Mouse (Mus musculus) G1E (cell line): Measurements from ENCODE around the gene Acr. TPM values are rescaled to one million over a fixed set of nuclear protein-coding genes. Genes with fewer than 3 reads are reported as not detected.

Experiments
- ATAC-seq: 2 replicates; pipeline ENCODE4 v1.8.0; 2016; ENCODE audit warnings: mild to moderate bottlenecking; ENCODE audit not compliant: insufficient number of reproducible peaks, poor library complexity, low FRiP score, severe bottlenecking; ENCODE audit errors: extremely low read depth
- DNase-seq: peaks from one replicate; pipeline ENCODE4 v3.0.0; 2012; ENCODE audit warnings: low spot score
- H3K27me3 ChIP-seq: 2 replicates; pipeline ENCODE4 v1.6.1; 2012; ENCODE audit warnings: mild to moderate bottlenecking, low read length, inconsistent platforms; ENCODE audit not compliant: insufficient read depth
- H3K36me3 ChIP-seq: replicated peaks from 2 replicates; pipeline ENCODE3; 2012; ENCODE audit warnings: mild to moderate bottlenecking, inconsistent platforms
- H3K4me1 ChIP-seq: 2 replicates; pipeline ENCODE4 v1.6.1; 2012; ENCODE audit warnings: low read depth, low read length, inconsistent platforms, mixed read lengths; ENCODE audit not compliant: insufficient read depth
- H3K4me3 ChIP-seq: 2 replicates; pipeline ENCODE4 v1.5.1; 2012; ENCODE audit warnings: low read depth, mild to moderate bottlenecking, inconsistent platforms, low read length, moderate library complexity, mixed read lengths
- H3K9me3 ChIP-seq: replicated peaks from 2 replicates; pipeline ENCODE4 v1.6.1; 2012; ENCODE audit warnings: inconsistent platforms
- CTCF ChIP-seq: IDR thresholded peaks from 2 replicates; pipeline ENCODE4 v1.5.1; 2012; ENCODE audit warnings: low read depth, low read length, inconsistent platforms, mixed read lengths
- GATA1 ChIP-seq: IDR thresholded peaks from 2 replicates; pipeline ENCODE4 v1.6.1; 2012; ENCODE audit warnings: borderline replicate concordance, low read length, inconsistent platforms, mixed read lengths
- GATA2 ChIP-seq: IDR thresholded peaks from 2 replicates; pipeline ENCODE4 v1.6.1; 2012; ENCODE audit warnings: low read depth, low read length, inconsistent platforms, borderline replicate concordance
- POLR2AphosphoS5 ChIP-seq: IDR thresholded peaks from 2 replicates; pipeline ENCODE4 v1.6.1; 2012; ENCODE audit warnings: low read depth, low read length, inconsistent platforms; ENCODE audit not compliant: insufficient replicate concordance
- TAL1 ChIP-seq: conservative IDR thresholded peaks from 2 replicates; pipeline ENCODE4 v1.6.1; 2012; ENCODE audit warnings: low read depth, low read length, inconsistent platforms, mixed read lengths
- polyA plus RNA-seq: library from polyadenylated mRNA; stranded (reverse); fragments of >175 nt; gene quantifications from 2 replicates; pipeline ENCODE4 v1.2.3, GENCODE M21; 2012
- total RNA-seq, 2 experiments: library from RNA; stranded (forward) in 1 of 2; stranded (reverse) in 1 of 2; fragments of 200-1000 nt in 1 of 2; fragments of >200 nt in 1 of 2; fragmentation: Nextera tagmentation in 1 of 2; gene quantifications; 2 replicates each; pipeline ENCODE4 v1.2.3; 2014 to 2017

The Acr gene
- total and polyA plus RNA-seq, 3 experiments = not detected

DNA sequence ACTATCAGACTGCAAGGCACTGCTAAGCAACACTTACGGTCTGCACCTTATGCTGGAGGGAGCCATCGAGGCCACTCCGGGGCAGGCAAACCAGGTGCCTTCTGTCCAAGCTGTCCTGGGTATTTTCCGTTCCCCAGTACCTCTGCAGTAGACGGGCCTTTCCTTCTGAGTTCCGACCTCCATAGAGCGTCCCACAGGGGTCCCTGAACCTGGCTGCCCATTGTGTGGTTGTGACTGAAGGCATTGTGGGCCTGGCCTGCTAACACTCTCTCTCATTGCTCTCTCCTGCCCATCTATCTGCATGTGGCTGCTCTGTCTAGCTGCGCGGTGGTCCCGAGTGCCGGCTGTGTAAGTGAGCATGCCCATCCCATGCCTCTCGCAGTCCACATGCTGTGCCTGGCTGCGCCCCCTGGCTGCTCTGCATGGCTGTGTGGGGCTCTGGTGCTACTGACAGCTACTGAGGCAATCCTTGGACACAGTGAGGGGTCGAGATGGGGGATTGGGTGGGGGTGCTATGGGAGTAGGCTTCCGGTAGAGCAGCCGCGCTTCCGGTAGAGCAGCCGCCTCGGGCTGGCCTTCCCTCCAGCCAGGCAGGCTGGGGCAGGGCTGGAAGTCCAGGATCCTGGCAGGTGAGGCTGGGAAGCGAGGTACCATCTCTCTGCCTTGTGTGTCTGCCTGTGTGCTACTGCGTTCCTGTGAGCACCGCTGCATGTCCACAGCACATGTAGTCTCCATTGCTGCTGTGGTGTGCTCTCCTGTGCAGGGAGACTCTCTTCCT lies 11.5 kb upstream of the Acr start:
- peaks cover 48% of the 10 kb centered on the region for H3K9me3 ChIP-seq
- H3K4me3 ChIP-seq = no peak overlapping the region
- no peaks in the 10 kb centered on the region; the same call in 1 of the 2 replicates for H3K4me1 ChIP-seq
- TF ChIP-seq GATA2 (no peak), TAL1 (no peak), GATA1 (no peak), POLR2AphosphoS5 (no peak), CTCF (no peak)
- H3K36me3 ChIP-seq = no peaks in the 10 kb centered on the region
- no peak for DNase-seq
- ATAC-seq = no peak
- peaks cover 3% of the 10 kb centered on the region; the same call in 1 of the 2 replicates for H3K27me3 ChIP-seq

DNA sequence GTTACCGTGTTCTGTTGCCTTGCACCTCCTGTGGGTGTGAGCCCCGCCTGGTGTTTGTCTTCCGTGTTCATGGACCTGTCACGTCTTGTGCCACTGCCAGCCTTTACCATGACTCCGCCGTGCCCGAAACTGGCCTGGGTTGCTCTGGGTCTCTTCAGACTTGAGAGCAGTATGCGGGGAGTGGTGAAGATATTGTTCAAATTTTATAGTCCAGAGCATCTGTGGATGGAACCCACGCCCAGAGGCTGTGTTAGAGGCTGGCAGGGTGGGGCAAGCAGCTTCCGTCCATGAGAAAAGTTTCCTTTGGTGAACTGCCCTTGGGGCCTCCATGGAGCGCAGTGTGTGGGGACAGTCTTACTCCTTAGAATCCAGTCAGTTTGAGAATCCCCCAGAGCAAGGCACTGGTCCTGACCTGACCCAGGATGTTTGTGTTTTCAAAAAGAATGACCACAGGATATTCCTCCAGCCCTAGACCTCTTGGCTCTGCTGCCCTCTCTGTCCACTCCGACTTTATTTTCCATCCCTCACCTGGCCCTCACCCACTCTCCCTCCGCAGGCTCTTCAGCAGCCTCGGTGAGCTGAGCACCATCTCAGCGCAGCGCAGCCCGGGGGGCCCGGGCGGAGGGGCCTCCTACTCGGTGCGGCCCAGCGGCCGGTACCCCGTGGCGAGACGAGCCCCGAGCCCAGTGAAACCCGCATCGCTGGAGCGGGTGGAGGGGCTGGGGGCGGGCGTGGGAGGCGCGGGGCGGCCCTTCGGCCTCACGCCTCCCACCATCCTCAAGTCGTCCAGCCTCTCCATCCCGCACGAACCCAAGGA lies 10.7 kb upstream of the Acr start:
- TF ChIP-seq TAL1 = no peak
- TF ChIP-seq POLR2AphosphoS5 = no peak
- TF ChIP-seq GATA1 = no peak
- TF ChIP-seq CTCF = no peak
- no peak for TF ChIP-seq GATA2
- Histone ChIP-seq H3K4me1 (no peaks in the 10 kb centered on the region; the same call in 1 of the 2 replicates), H3K36me3 (no peaks in the 10 kb centered on the region), H3K9me3 (peaks cover 48% of the 10 kb centered on the region), H3K4me3 (no peak overlapping the region), H3K27me3 (peaks cover 3% of the 10 kb centered on the region; the same call in 1 of the 2 replicates)
- DNase-seq = no peak
- no peak for ATAC-seq

- no peak for ATAC-seq
- DNase-seq = no peak
- H3K4me3 ChIP-seq = no peak overlapping the region; the same call in 1 of the 2 replicates
- no peaks in the 10 kb centered on the region for H3K36me3 ChIP-seq
- peaks cover 3% of the 10 kb centered on the region; the same call in 1 of the 2 replicates for H3K27me3 ChIP-seq
- H3K9me3 ChIP-seq = peaks cover 48% of the 10 kb centered on the region
- TF ChIP-seq CTCF (no peak), GATA2 (no peak), TAL1 (no peak), POLR2AphosphoS5 (no peak), GATA1 (no peak)
- no peaks in the 10 kb centered on the region; the same call in 1 of the 2 replicates for H3K4me1 ChIP-seq
Observed at GRCm38 (mm10) chr15:89557996-89558390, 10.1 kb upstream of the Acr start.

DNA sequence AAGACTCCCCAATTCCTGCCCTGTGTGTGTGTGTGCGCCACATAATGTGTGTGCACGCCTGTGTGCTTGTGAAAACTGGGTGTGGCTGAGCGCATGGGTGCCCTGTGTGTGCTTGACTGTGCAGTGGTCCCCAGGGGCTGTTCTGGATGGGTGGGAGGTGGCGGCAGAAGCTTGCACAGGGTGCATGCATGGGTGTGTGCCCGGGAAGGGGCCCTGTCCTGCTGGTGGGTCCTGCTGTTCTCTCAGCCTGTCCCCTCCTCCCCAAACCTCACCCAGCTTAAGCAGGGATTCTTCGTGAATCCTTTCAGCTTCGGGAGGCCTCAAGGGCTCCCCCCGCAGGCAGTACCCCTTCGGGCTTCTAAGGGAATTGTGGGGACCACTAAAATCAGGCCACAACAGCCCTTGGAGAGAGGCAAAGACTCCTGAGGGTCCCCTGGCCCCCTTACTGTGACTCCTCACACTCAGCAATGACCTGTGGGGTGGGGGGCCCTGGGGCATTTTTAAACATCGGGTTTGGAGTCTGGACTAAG lies 8.9 kb upstream of the Acr start:
- Histone ChIP-seq H3K4me3 (no peak overlapping the region), H3K36me3 (no peaks in the 10 kb centered on the region), H3K9me3 (peaks cover 44% of the 10 kb centered on the region), H3K4me1 (no peaks in the 10 kb centered on the region; the same call in 1 of the 2 replicates), H3K27me3 (peaks cover 3% of the 10 kb centered on the region; the same call in 1 of the 2 replicates)
- ATAC-seq (no peak), DNase-seq (no peak)
- TF ChIP-seq GATA2 (no peak), TAL1 (no peak), POLR2AphosphoS5 (no peak), GATA1 (no peak), CTCF (no peak)

DNA sequence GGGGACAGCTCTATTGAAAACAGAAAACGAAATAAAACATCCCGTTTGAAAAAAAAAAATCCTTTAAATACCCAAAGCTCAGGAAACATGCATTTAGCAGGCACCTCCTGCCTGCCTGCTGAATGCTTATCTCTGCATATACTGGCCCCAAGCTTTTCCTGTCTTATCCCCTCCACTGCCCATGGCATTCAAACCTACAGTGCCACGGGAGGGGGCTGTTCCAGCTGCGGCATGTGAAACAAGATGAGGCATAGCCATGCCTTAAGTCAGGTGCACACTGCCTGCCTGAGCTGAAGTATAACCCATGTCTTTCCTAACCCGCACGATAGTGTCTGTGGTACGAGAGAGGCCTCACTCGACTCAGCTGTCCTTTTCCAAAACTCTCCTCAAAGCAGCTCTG lies 4.0 kb downstream of the Acr start:
- DNase-seq (no peak), ATAC-seq (no peak)
- H3K36me3 ChIP-seq = no peaks in the 10 kb centered on the region
- H3K4me3 ChIP-seq = no peak overlapping the region
- H3K4me1 ChIP-seq = no peaks in the 10 kb centered on the region
- 0 out of 2 replicates have a peak, but pooled peaks cover 2% of the 10 kb centered on the region for H3K9me3 ChIP-seq
- no peaks in the 10 kb centered on the region; the same call in 1 of the 2 replicates for H3K27me3 ChIP-seq
- TF ChIP-seq POLR2AphosphoS5 (no peak), GATA2 (no peak), CTCF (no peak), TAL1 (no peak), GATA1 (no peak)

- no peaks in the 10 kb centered on the region for H3K27me3 ChIP-seq
- no peak for ATAC-seq
- H3K4me1 ChIP-seq = no peaks in the 10 kb centered on the region
- H3K4me3 ChIP-seq = no peak overlapping the region
- H3K36me3 ChIP-seq = peaks cover 21% of the 10 kb centered on the region
- no peaks in the 10 kb centered on the region for H3K9me3 ChIP-seq
- no peak for TF ChIP-seq POLR2AphosphoS5
- no peak for TF ChIP-seq GATA1
- no peak for TF ChIP-seq CTCF
- TF ChIP-seq TAL1 = no peak
- TF ChIP-seq GATA2 = no peak
- no peak for DNase-seq
Observed at GRCm38 (mm10) chr15:89582494-89582893, 14.4 kb downstream of the Acr start.
